Mouse (Mus musculus) forebrain, embryonic 14.5 days (tissue): ENCODE measurements around the gene Ccdc142. TPM values are rescaled to one million over a fixed set of nuclear protein-coding genes. Genes with fewer than 3 reads are reported as not detected.
A peak's percentile ranks its signal among the peaks of the same experiment; 100 is the strongest.

Source experiments
- ATAC-seq: fragments of 200-750 bp; cut with Nextera tagmentation; 2 replicates; pipeline ENCODE4 v1.8.0; 2017; ENCODE audit warnings: mild to moderate bottlenecking, moderate library complexity
- DNase-seq: peaks from one replicate; pipeline ENCODE4 v3.0.0-alpha.2; 2015; ENCODE audit warnings: low spot score
- H3K27ac ChIP-seq: fragments of 300-500 bp; sonication (generic); 2 replicates; pipeline ENCODE4 v1.5.1; 2014; ENCODE audit warnings: low read depth, mild to moderate bottlenecking, control low read depth, low read length, moderate library complexity
- H3K27me3 ChIP-seq: fragments of 300-500 bp; sonication (generic); replicated peaks from 2 replicates; pipeline ENCODE4 v1.6.1; 2014; ENCODE audit warnings: low read length, control low read depth, mixed read lengths; ENCODE audit not compliant: control insufficient read depth, insufficient read depth
- H3K36me3 ChIP-seq: fragments of 300-500 bp; sonication (generic); 2 replicates; pipeline ENCODE4 v1.6.1; 2014; ENCODE audit warnings: low read length, control low read depth; ENCODE audit not compliant: control insufficient read depth, insufficient read depth
- H3K4me1 ChIP-seq: fragments of 300-500 bp; sonication (generic); 2 replicates; pipeline ENCODE4 v1.6.1; 2014; ENCODE audit warnings: antibody characterized with exemption, low read length, control low read depth; ENCODE audit not compliant: control insufficient read depth, insufficient read depth
- H3K4me2 ChIP-seq: fragments of 300-500 bp; sonication (generic); 2 replicates; pipeline ENCODE4 v1.6.1; 2014; ENCODE audit warnings: mild to moderate bottlenecking, control low read depth, low read length
- H3K4me3 ChIP-seq: fragments of 300-500 bp; sonication (generic); 2 replicates; pipeline ENCODE4 v1.5.1; 2014; ENCODE audit warnings: low read depth, low read length, control low read depth
- H3K9ac ChIP-seq: fragments of 300-500 bp; sonication (generic); 2 replicates; pipeline ENCODE4 v1.6.1; 2014; ENCODE audit warnings: mild to moderate bottlenecking, low read length, control low read depth, moderate library complexity
- H3K9me3 ChIP-seq: fragments of 300-500 bp; sonication (generic); replicated peaks from 2 replicates; pipeline ENCODE4 v1.6.1; 2016; ENCODE audit warnings: low read length, control low read depth, mixed read lengths; ENCODE audit not compliant: control insufficient read depth
- WGBS: fragments of 180-500 bp; shearing (Covaris S2); extraction: QIAGEN DNeasy Blood & Tissue Kit; methylation state at CpG from one replicate; pipeline ENCODE4 v1.1.7; 2014; 5-methylcytosine and 5-hydroxymethylcytosine counted together
- polyA plus RNA-seq: library from polyadenylated mRNA; unstranded; fragments of >200 nt; fragmentation: Nextera tagmentation; extraction: Ambion mirVana; gene quantifications from 2 replicates; pipeline ENCODE4 v1.2.1, GENCODE M21; 2014

Gene Ccdc142
- 1.9 TPM in 2 replicates for polyA plus RNA-seq

DNA sequence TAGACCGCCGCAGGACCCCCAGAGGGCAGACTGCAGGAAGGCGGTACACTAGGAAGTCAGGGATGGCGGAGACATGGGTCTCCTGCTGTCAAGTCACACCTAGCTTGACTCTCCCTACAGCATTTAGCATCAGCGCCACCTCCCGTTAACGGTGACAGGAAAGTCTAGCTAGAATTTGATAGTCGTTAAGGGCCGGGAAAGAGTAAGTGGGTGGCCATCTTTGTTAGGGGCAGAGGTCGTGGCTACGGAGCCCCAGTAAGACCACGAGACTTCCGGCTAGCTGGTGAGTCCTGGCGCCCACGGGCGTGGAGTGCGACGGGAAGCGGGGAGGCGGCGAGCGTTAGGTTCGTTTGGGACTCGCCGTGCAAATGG is at the start of gene Ccdc142, which contains the start of gene Gm42688:
Ccdc142 (plus strand) TSS at position 286 of the 372 bp plus-strand sequence.
Gm42688 (plus strand) TSS at position 302 of the 372 bp plus-strand sequence.
- ATAC-seq (peak; percentile 80), DNase-seq (peak; percentile 91)
- no peaks in the 10 kb centered on the region for H3K36me3 ChIP-seq
- no peaks in the 10 kb centered on the region for H3K9me3 ChIP-seq
- H3K27me3 ChIP-seq, result no peaks in the 10 kb centered on the region
- peak within 1 kb of the TSS; percentile 100 for H3K4me2 ChIP-seq
- peak within 1 kb of the TSS; percentile 72 for H3K4me3 ChIP-seq
- peak within 1 kb of the TSS; percentile 66 for H3K27ac ChIP-seq
- 1% methylated on average over 25 of the region's 25 CpGs for WGBS
- peaks cover 12% of the 10 kb centered on the region for H3K4me1 ChIP-seq
- H3K9ac ChIP-seq, result peak within 1 kb of the TSS; percentile 80

DNA sequence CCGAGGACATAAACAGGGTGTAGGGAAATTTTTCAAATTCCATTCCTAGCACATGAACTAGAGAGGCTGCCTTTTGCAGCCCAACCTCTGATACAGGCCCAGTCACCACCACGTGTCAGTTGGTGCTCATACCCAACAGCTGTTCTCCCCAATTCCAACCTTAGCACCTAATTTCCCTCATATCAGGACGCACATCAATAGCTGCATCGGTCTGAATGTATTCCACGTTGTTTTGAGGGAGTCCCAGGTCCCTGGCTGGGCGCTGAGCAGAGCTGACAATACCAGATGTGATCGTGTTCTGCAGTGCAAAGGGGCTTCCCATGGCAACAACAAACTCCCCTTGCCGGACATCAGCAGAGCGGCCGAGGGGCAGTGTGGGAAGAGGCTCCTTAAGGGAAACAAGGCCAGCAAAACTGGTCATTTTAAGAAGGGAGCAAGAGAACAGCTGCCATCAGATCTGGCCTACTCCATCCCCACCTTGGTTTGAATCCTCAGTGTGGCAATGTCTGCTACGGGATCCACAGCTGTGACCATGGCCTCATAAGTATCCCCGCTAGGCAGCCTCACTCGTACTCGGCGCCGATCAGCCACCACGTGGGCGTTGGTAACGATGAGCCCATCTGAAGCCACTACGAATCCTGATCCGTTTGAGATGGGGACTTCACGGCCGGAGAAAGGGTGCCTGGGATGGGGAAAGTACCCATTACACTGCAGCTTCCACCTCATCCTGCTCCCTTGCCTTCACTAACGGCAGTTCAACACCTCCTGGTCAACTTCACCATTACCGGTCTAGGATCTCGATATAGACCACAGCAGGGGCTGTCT is 48.1 kb upstream of the Ccdc142 start:
- peaks cover 18% of the 10 kb centered on the region for H3K4me1 ChIP-seq
- peaks cover 28% of the 10 kb centered on the region for H3K36me3 ChIP-seq
- peak; percentile 37 for DNase-seq
- H3K27ac ChIP-seq, result peak overlapping the region; percentile 62; the same call in 1 of the 2 replicates
- H3K27me3 ChIP-seq, result no peaks in the 10 kb centered on the region
- WGBS, result 4% methylated on average over 26 of the region's 26 CpGs
- H3K4me2 ChIP-seq, result peak overlapping the region; percentile 87
- H3K9ac ChIP-seq, result peak overlapping the region; percentile 90
- peak; percentile 4; the same call in 1 of the 2 replicates for ATAC-seq
- no peaks in the 10 kb centered on the region for H3K9me3 ChIP-seq
- peak overlapping the region; percentile 96 for H3K4me3 ChIP-seq

DNA sequence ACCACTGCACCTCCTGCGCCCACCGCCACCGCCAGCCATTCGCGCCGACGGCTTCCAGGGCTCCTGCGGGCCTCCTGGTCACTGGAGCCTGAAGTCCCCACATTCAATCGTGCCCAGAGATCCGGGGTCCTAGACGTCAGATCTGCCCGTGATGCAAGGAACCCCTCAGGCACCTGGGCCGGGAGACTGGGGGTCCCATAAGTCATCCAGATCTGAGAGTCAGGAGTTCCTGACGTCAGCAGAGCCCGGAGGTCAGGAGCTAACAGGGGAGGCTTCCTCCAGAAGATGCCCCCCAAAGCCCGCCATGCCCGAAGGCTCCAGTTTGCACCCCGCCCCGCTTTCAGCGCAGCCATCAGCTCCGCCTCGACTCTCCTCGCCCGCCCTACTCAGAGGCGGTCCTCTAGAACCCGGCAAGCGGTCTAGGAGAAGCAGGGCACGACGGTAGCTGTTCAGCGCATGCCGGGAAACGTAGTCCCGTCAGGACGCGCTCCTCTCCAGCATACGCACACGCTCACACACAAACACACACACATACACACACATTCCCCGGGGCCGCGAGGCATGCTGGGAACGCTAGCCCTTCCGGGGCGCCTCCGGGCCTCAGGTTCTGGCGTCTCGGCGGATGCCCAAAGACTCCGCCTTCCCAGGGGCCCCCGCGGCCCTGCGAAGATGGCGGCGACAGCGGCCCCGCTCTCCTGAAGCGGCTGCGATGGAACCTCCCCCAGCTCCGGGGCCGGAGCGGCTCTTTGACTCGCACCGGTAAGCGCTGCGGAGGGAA is 47.1 kb upstream of the Ccdc142 start, which contains the start of gene Aup1:
Aup1 (plus strand) TSS at position 448 of the 778 bp plus-strand sequence.
- ATAC-seq (peak; percentile 98), DNase-seq (peak; percentile 99)
- Histone ChIP-seq H3K9me3 (no peaks in the 10 kb centered on the region), H3K27ac (peak within 1 kb of the TSS; percentile 82), H3K4me3 (peak within 1 kb of the TSS; percentile 96), H3K9ac (peak within 1 kb of the TSS; percentile 90), H3K4me1 (peaks cover 18% of the 10 kb centered on the region), H3K4me2 (peak within 1 kb of the TSS; percentile 87), H3K27me3 (no peaks in the 10 kb centered on the region), H3K36me3 (peaks cover 28% of the 10 kb centered on the region)
- WGBS, result under 1% methylated on average over 59 of the region's 64 CpGs

DNA sequence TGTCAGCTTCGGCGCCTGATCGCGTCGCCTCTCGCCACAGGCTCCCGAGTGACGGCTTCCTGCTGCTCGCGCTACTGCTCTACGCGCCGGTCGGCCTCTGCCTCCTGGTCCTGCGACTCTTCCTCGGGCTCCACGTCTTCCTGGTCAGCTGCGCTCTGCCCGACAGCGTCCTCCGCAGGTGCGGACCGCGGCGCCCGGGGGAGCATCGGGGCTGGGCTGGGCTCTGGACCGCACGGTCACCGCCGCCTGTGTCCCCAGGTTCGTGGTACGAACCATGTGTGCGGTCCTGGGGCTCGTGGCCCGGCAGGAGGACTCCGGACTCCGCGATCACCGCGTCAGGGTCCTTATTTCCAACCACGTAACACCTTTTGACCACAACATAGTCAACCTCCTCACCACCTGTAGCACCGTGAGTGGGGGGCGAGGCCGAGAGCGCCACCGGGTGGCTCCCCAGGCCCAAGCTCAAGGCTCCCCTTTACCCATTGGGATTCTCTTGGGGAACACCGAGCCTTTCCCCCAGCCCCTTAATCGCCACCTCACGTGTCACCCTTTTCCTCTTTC is 46.5 kb upstream of the Ccdc142 start, which contains the start of gene Htra2:
Htra2 (minus strand) TSS at position 403 of the 561 bp plus-strand sequence.
- Histone ChIP-seq H3K27me3 (no peaks in the 10 kb centered on the region), H3K4me3 (peak within 1 kb of the TSS; percentile 96), H3K4me2 (peak within 1 kb of the TSS; percentile 87), H3K4me1 (peaks cover 18% of the 10 kb centered on the region), H3K9me3 (no peaks in the 10 kb centered on the region), H3K36me3 (peaks cover 28% of the 10 kb centered on the region), H3K9ac (peak within 1 kb of the TSS; percentile 90), H3K27ac (peak within 1 kb of the TSS; percentile 82)
- peak; percentile 43; the same call in 1 of the 2 replicates for ATAC-seq
- no peak for DNase-seq
- WGBS, result under 1% methylated on average over 48 of the region's 50 CpGs

GRCm38 (mm10) chr6:83057790-83058189 is 43.6 kb upstream of the Ccdc142 start, which contains the start of gene Dqx1:
TSS of gene Dqx1 (plus strand) at chr6:83057844.
- Histone ChIP-seq H3K4me1 (peaks cover 15% of the 10 kb centered on the region), H3K27me3 (peaks cover 9% of the 10 kb centered on the region), H3K9ac (no peak within 1 kb of the TSS), H3K4me3 (no peak within 1 kb of the TSS), H3K9me3 (no peaks in the 10 kb centered on the region), H3K27ac (no peak within 1 kb of the TSS), H3K36me3 (peaks cover 15% of the 10 kb centered on the region), H3K4me2 (no peak within 1 kb of the TSS)
- WGBS, result 45% methylated on average over 3 of the region's 3 CpGs
- peak; percentile 42 for DNase-seq
- ATAC-seq, result no peak

DNA sequence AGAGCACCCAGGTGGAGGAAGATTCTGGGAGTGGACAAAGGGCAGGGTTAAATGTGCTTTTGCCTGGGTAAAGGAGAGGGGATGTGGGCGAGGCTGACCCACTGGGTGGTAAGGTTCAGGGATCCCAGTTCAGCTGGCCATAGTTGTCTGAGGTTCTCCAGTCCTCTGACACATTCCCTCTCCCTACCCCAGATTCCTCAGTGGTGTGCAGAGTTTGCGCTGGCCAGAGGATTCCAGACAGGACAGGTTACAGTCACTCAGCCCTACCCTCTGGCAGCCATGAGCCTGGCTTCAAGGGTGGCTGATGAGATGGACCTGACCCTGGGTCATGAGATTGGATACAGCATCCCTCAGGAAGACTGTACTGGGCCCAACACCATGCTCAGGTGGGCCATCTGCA is 42.7 kb upstream of the Ccdc142 start:
- H3K4me1 ChIP-seq, result peaks cover 8% of the 10 kb centered on the region
- no peak overlapping the region for H3K4me3 ChIP-seq
- 63% methylated on average over 2 of the region's 2 CpGs for WGBS
- H3K9me3 ChIP-seq, result no peaks in the 10 kb centered on the region
- DNase-seq, result no peak
- no peak for ATAC-seq
- peaks cover 15% of the 10 kb centered on the region for H3K36me3 ChIP-seq
- no peak overlapping the region for H3K4me2 ChIP-seq
- no peak overlapping the region for H3K27ac ChIP-seq
- peaks cover 16% of the 10 kb centered on the region for H3K27me3 ChIP-seq
- no peak overlapping the region for H3K9ac ChIP-seq

DNA sequence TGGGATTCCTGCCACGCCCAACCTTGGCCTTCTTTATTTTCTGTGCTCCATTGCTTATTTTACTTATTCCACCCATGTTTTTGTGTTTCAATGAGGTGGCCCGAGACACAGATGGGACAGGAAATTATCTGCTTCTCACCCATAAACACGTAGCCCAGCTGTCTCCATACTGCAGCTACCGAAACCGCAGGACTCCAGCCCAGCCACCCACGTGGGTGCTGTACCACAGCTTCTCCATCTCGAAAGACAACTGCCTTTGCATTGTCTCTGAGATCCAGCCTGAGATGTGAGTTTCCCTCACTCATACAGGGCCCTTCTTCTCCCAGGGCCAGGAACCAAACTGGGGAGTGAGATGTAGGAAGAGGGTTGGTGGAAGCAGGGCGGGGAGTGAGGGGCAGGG is 35.4 kb upstream of the Ccdc142 start:
- Histone ChIP-seq H3K27me3 (peaks cover 80% of the 10 kb centered on the region), H3K4me1 (no peaks in the 10 kb centered on the region; the same call in 1 of the 2 replicates), H3K36me3 (no peaks in the 10 kb centered on the region), H3K9ac (no peak overlapping the region), H3K4me2 (no peak overlapping the region), H3K27ac (no peak overlapping the region), H3K9me3 (no peaks in the 10 kb centered on the region), H3K4me3 (no peak overlapping the region)
- 33% methylated on average over 8 of the region's 8 CpGs for WGBS
- DNase-seq (no peak), ATAC-seq (no peak)

GRCm38 (mm10) chr6:83066441-83066840 is 35.0 kb upstream of the Ccdc142 start:
- Histone ChIP-seq H3K4me3 (no peak overlapping the region), H3K27me3 (peaks cover 85% of the 10 kb centered on the region), H3K4me2 (no peak overlapping the region), H3K36me3 (no peaks in the 10 kb centered on the region), H3K9me3 (no peaks in the 10 kb centered on the region), H3K27ac (no peak overlapping the region), H3K4me1 (no peaks in the 10 kb centered on the region; the same call in 1 of the 2 replicates), H3K9ac (no peak overlapping the region)
- WGBS, result 30% methylated on average over 6 of the region's 6 CpGs
- no peak for ATAC-seq
- DNase-seq, result no peak
